Mouse (Mus musculus): ENCODE results near the gene Fam111a. TPM values are rescaled to one million over a fixed set of nuclear protein-coding genes. Genes with fewer than 3 reads are reported as not detected.

The Fam111a gene
- polyA plus RNA-seq, 1 experiment from 2014 or later = 16.2 TPM

DNA sequence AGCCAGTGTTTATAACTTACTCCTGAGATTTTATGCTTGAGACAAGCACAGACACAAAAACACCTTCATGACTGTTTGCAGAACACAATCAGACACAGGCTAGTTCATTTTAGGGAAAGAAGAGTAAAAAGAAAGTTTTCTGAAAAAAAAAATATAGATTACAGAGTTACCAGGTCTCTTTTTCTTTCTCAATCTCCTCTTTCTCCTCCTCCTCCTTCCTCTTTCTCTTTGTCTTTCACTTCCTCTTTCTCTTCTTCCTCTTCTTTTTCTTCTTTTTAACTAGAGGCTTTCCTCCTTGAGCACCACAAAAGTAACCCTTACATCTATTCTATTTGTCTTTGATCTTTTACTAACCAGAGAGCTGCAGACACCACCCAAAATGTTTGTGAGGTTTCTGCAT is 18.7 kb downstream of the Fam111a start:
- no peaks in the 10 kb centered on the region for H3K36me3 ChIP-seq (ENCODE audit: control insufficient read depth, insufficient read depth, low read length)
- no peak overlapping the region for H3K4me3 ChIP-seq (ENCODE audit: control insufficient read depth in 1 of 2, insufficient read depth in 1 of 2, low read depth in 1 of 2, low read length in 2 of 2)
- H3K9ac ChIP-seq (ENCODE audit: low read length) = no peak overlapping the region
- H3K27me3 ChIP-seq (ENCODE audit: control insufficient read depth, insufficient read depth, low read length) = no peaks in the 10 kb centered on the region
- H3K4me1 ChIP-seq (ENCODE audit: control insufficient read depth in 2 of 2, insufficient read depth in 2 of 2, low read length in 2 of 2) = no peaks in the 10 kb centered on the region
- no peak overlapping the region for H3K27ac ChIP-seq (replicated peaks in 1 of 2; ENCODE audit: control insufficient read depth in 1 of 2, insufficient read depth in 1 of 2, low read depth in 2 of 2, low read length in 2 of 2)
- H3K4me2 ChIP-seq (ENCODE audit: low read length) = no peak overlapping the region
- ATAC-seq (ENCODE audit: insufficient number of reproducible peaks, insufficient read depth, low FRiP score, low read depth) = no peak
- no peaks in the 10 kb centered on the region for H3K9me3 ChIP-seq (ENCODE audit: control insufficient read depth, low read length)

- Histone ChIP-seq H3K9me3 (ENCODE audit: control insufficient read depth, low read length) (no peaks in the 10 kb centered on the region), H3K36me3 (ENCODE audit: control insufficient read depth, insufficient read depth, low read length) (no peaks in the 10 kb centered on the region), H3K4me1 (ENCODE audit: control insufficient read depth in 2 of 2, insufficient read depth in 2 of 2, low read length in 2 of 2) (no peaks in the 10 kb centered on the region), H3K4me3 (ENCODE audit: control insufficient read depth in 1 of 2, insufficient read depth in 1 of 2, low read depth in 1 of 2, low read length in 2 of 2) (no peak overlapping the region), H3K27me3 (ENCODE audit: control insufficient read depth, insufficient read depth, low read length) (no peaks in the 10 kb centered on the region), H3K9ac (ENCODE audit: low read length) (no peak overlapping the region), H3K4me2 (ENCODE audit: low read length) (no peak overlapping the region), H3K27ac (replicated peaks in 1 of 2; ENCODE audit: control insufficient read depth in 1 of 2, insufficient read depth in 1 of 2, low read depth in 2 of 2, low read length in 2 of 2) (no peak overlapping the region)
- ATAC-seq (ENCODE audit: insufficient number of reproducible peaks, insufficient read depth, low FRiP score, low read depth) = no peak
- 51% methylated on average over 4 of the region's 4 CpGs for WGBS
Observed at GRCm38 (mm10) chr19:12567011-12567410, 21.5 kb downstream of the Fam111a start.

DNA sequence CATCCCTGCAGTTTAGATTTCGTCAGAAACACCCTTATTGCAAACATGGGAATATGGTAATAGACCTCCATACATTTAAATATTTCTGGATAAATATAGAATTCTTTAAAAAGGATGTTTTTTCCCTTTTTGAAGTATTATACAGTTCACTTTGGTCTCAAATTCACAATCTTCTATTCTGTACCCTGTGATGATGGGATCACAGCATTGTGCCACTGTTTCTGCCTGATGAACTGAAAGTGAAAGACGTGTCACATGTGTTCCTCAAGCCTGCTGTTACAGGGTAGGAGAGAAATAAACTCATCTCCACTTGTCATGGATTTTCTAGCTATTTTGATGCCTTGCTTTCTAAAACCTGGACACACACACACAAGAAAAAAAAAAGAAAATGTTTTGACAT is 25.3 kb downstream of the Fam111a start:
- no peaks in the 10 kb centered on the region for H3K27me3 ChIP-seq (ENCODE audit: control insufficient read depth, insufficient read depth, low read length)
- no peak overlapping the region for H3K4me3 ChIP-seq (ENCODE audit: control insufficient read depth in 1 of 2, insufficient read depth in 1 of 2, low read depth in 1 of 2, low read length in 2 of 2)
- no peak overlapping the region for H3K27ac ChIP-seq (replicated peaks in 1 of 2; ENCODE audit: control insufficient read depth in 1 of 2, insufficient read depth in 1 of 2, low read depth in 2 of 2, low read length in 2 of 2)
- H3K4me1 ChIP-seq (ENCODE audit: control insufficient read depth in 2 of 2, insufficient read depth in 2 of 2, low read length in 2 of 2) = peaks cover 5 to 11% of the 10 kb centered on the region in 2 experiments; a peak in 3 of 4 replicates
- no peak overlapping the region for H3K4me2 ChIP-seq (ENCODE audit: low read length)
- no peaks in the 10 kb centered on the region for H3K9me3 ChIP-seq (ENCODE audit: control insufficient read depth, low read length)
- no peak overlapping the region for H3K9ac ChIP-seq (ENCODE audit: low read length)
- no peaks in the 10 kb centered on the region for H3K36me3 ChIP-seq (ENCODE audit: control insufficient read depth, insufficient read depth, low read length)
- 62% methylated on average over 2 of the region's 2 CpGs for WGBS
- ATAC-seq (ENCODE audit: insufficient number of reproducible peaks, insufficient read depth, low FRiP score, low read depth) = no peak

DNA sequence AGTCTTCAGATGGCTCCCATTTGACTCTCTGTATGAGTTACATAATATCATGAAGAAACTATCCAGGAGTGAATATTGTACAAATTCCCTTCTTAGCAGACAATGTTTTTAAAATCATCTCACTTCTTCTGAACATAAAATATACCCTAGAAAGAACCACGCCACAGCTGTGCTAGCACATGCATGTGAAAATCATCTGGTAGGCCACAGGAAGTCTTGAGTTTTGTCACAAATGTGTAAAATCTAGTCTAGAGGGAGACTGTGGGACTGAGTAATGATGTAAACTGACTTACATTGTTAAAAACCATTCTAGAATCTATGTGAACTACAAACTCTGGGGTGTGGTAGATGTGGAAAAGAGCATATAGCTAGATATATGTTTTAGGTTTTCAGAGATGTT is 26.1 kb downstream of the Fam111a start:
- 95% methylated on average over 1 of the region's 1 CpGs for WGBS
- H3K27me3 ChIP-seq (ENCODE audit: control insufficient read depth, insufficient read depth, low read length) = no peaks in the 10 kb centered on the region
- no peak for ATAC-seq (ENCODE audit: insufficient number of reproducible peaks, insufficient read depth, low FRiP score, low read depth)
- peaks cover 5 to 11% of the 10 kb centered on the region in 2 experiments; a peak in 3 of 4 replicates for H3K4me1 ChIP-seq (ENCODE audit: control insufficient read depth in 2 of 2, insufficient read depth in 2 of 2, low read length in 2 of 2)
- H3K9me3 ChIP-seq (ENCODE audit: control insufficient read depth, low read length) = no peaks in the 10 kb centered on the region
- no peak overlapping the region for H3K9ac ChIP-seq (ENCODE audit: low read length)
- no peak overlapping the region for H3K4me3 ChIP-seq (ENCODE audit: control insufficient read depth in 1 of 2, insufficient read depth in 1 of 2, low read depth in 1 of 2, low read length in 2 of 2)
- no peak overlapping the region for H3K4me2 ChIP-seq (ENCODE audit: low read length)
- no peaks in the 10 kb centered on the region for H3K36me3 ChIP-seq (ENCODE audit: control insufficient read depth, insufficient read depth, low read length)
- no peak overlapping the region for H3K27ac ChIP-seq (replicated peaks in 1 of 2; ENCODE audit: control insufficient read depth in 1 of 2, insufficient read depth in 1 of 2, low read depth in 2 of 2, low read length in 2 of 2)

GRCm38 (mm10) chr19:12572614-12573265 is 27.2 kb downstream of the Fam111a start:
- Histone ChIP-seq H3K36me3 (ENCODE audit: control insufficient read depth, insufficient read depth, low read length) (peaks cover 10% of the 10 kb centered on the region), H3K9me3 (ENCODE audit: control insufficient read depth, low read length) (no peaks in the 10 kb centered on the region), H3K9ac (ENCODE audit: low read length) (no peak overlapping the region), H3K4me3 (ENCODE audit: control insufficient read depth in 1 of 2, insufficient read depth in 1 of 2, low read depth in 1 of 2, low read length in 2 of 2) (peak overlapping the region; percentile 28 to 51), H3K27me3 (ENCODE audit: control insufficient read depth, insufficient read depth, low read length) (no peaks in the 10 kb centered on the region), H3K4me1 (ENCODE audit: control insufficient read depth in 2 of 2, insufficient read depth in 2 of 2, low read length in 2 of 2) (peaks cover 5 to 11% of the 10 kb centered on the region in 2 experiments; a peak in 3 of 4 replicates), H3K4me2 (ENCODE audit: low read length) (peak overlapping the region; percentile 83), H3K27ac (replicated peaks in 1 of 2; ENCODE audit: control insufficient read depth in 1 of 2, insufficient read depth in 1 of 2, low read depth in 2 of 2, low read length in 2 of 2) (peak overlapping the region; percentile 57 to 62)
- WGBS = 86% methylated on average over 1 of the region's 1 CpGs
- ATAC-seq (ENCODE audit: insufficient number of reproducible peaks, insufficient read depth, low FRiP score, low read depth) = 0 out of 2 replicates have a peak, but pooled peaks have one; percentile 5

GRCm38 (mm10) chr19:12573266-12574011 is 27.9 kb downstream of the Fam111a start:
- H3K4me1 ChIP-seq (ENCODE audit: control insufficient read depth in 2 of 2, insufficient read depth in 2 of 2, low read length in 2 of 2) = peaks cover 5 to 11% of the 10 kb centered on the region in 2 experiments; a peak in 3 of 4 replicates
- H3K36me3 ChIP-seq (ENCODE audit: control insufficient read depth, insufficient read depth, low read length) = peaks cover 17% of the 10 kb centered on the region
- 6% methylated on average over 14 of the region's 14 CpGs for WGBS
- peak overlapping the region; percentile 51 to 55 for H3K4me3 ChIP-seq (ENCODE audit: control insufficient read depth in 1 of 2, insufficient read depth in 1 of 2, low read depth in 1 of 2, low read length in 2 of 2)
- peak overlapping the region; percentile 75 for H3K9ac ChIP-seq (ENCODE audit: low read length)
- H3K27ac ChIP-seq (replicated peaks in 1 of 2; ENCODE audit: control insufficient read depth in 1 of 2, insufficient read depth in 1 of 2, low read depth in 2 of 2, low read length in 2 of 2) = peak overlapping the region; percentile 76 to 80
- peak; percentile 99 for ATAC-seq (ENCODE audit: insufficient number of reproducible peaks, insufficient read depth, low FRiP score, low read depth)
- H3K9me3 ChIP-seq (ENCODE audit: control insufficient read depth, low read length) = no peaks in the 10 kb centered on the region
- no peaks in the 10 kb centered on the region for H3K27me3 ChIP-seq (ENCODE audit: control insufficient read depth, insufficient read depth, low read length)
- peak overlapping the region; percentile 83 for H3K4me2 ChIP-seq (ENCODE audit: low read length)

DNA sequence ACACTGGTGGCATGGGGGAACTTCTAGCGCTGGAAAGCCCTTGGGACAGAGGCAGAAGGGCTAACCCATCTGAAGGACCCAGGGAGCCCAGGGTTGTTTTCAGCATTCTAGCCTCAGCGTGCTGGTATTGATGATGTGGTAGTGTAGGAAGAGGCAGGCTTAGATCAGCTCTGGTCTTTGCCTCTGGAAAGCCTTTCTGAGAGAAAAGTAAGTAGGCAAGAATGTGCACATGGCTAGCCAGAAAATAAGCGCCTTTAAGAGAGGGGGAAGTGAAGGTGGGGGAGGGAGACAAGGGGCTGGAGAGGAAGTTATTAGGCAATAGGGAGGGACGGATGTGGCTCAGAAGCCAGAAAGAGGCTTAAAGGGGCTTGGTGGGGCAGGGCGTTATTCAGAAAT is 28.5 kb downstream of the Fam111a start:
- 10% methylated on average over 5 of the region's 5 CpGs for WGBS
- peak overlapping the region; percentile 76 to 80 for H3K27ac ChIP-seq (replicated peaks in 1 of 2; ENCODE audit: control insufficient read depth in 1 of 2, insufficient read depth in 1 of 2, low read depth in 2 of 2, low read length in 2 of 2)

More for the DNA sequence above, 28.5 kb downstream of the Fam111a start:
- peaks cover 5 to 11% of the 10 kb centered on the region in 2 experiments; a peak in 3 of 4 replicates for H3K4me1 ChIP-seq (ENCODE audit: control insufficient read depth in 2 of 2, insufficient read depth in 2 of 2, low read length in 2 of 2)
- no peaks in the 10 kb centered on the region for H3K9me3 ChIP-seq (ENCODE audit: control insufficient read depth, low read length)
- no peak for ATAC-seq (ENCODE audit: insufficient number of reproducible peaks, insufficient read depth, low FRiP score, low read depth)
- peak overlapping the region; percentile 75 for H3K9ac ChIP-seq (ENCODE audit: low read length)
- H3K4me3 ChIP-seq (ENCODE audit: control insufficient read depth in 1 of 2, insufficient read depth in 1 of 2, low read depth in 1 of 2, low read length in 2 of 2) = peak overlapping the region; percentile 51 to 55
- peak overlapping the region; percentile 83 for H3K4me2 ChIP-seq (ENCODE audit: low read length)
- H3K27me3 ChIP-seq (ENCODE audit: control insufficient read depth, insufficient read depth, low read length) = no peaks in the 10 kb centered on the region
- H3K36me3 ChIP-seq (ENCODE audit: control insufficient read depth, insufficient read depth, low read length) = peaks cover 21% of the 10 kb centered on the region
